Mouse (Mus musculus) cerebellum, adult 2 months (tissue): ENCODE measurements around the gene Sez6l. TPM values are rescaled to one million over a fixed set of nuclear protein-coding genes. Genes with fewer than 3 reads are reported as not detected.

Experiments used
- DNase-seq, 2 experiments: peaks; one replicate each; pipeline ENCODE4 v3.0.0; 2021
- H3K27ac ChIP-seq: fragments of 200-500 bp; 2 replicates; pipeline ENCODE4 v1.5.1; 2012; ENCODE audit warnings: low read length, control low read depth, inconsistent platforms; ENCODE audit not compliant: insufficient read depth
- H3K27me3 ChIP-seq: fragments of 200-500 bp; 2 replicates; pipeline ENCODE4 v1.6.1; 2012; ENCODE audit warnings: inconsistent platforms, mild to moderate bottlenecking, low read length, moderate library complexity; ENCODE audit not compliant: control insufficient read depth, insufficient read depth
- H3K4me1 ChIP-seq: fragments of 200-500 bp; 2 replicates; pipeline ENCODE4 v1.6.1; 2011; ENCODE audit warnings: low read length; ENCODE audit not compliant: control insufficient read depth, insufficient read depth
- H3K4me3 ChIP-seq: fragments of 200-500 bp; replicated peaks from 2 replicates; pipeline ENCODE3; 2011; ENCODE audit warnings: mild to moderate bottlenecking, low read depth, low read length, control low read depth; ENCODE audit not compliant: insufficient read depth
- CTCF ChIP-seq: fragments of 200-500 bp; IDR thresholded peaks from 2 replicates; pipeline ENCODE4 v1.5.1; 2011; ENCODE audit warnings: low read depth, mild to moderate bottlenecking, control low read depth, low read length, moderate library complexity, borderline replicate concordance; ENCODE audit not compliant: insufficient read depth
- POLR2A ChIP-seq: fragments of 200-500 bp; IDR thresholded peaks from 2 replicates; pipeline ENCODE4 v1.6.1; 2011; ENCODE audit warnings: low read length, control low read depth, borderline replicate concordance; ENCODE audit not compliant: insufficient read depth
- WGBS: fragments of 180-500 bp; shearing (Covaris S2); methylation state at CpG from one replicate; pipeline ENCODE4 v1.1.7; 2018; 5-methylcytosine and 5-hydroxymethylcytosine counted together
- polyA plus RNA-seq: library from polyadenylated mRNA; depleted of rRNA; stranded (reverse); fragments of >200 nt; gene quantifications from 2 replicates; pipeline ENCODE4 v1.2.3, GENCODE M21; 2012

Sez6l gene
- polyA plus RNA-seq, 1 experiment: 81.5 TPM

DNA sequence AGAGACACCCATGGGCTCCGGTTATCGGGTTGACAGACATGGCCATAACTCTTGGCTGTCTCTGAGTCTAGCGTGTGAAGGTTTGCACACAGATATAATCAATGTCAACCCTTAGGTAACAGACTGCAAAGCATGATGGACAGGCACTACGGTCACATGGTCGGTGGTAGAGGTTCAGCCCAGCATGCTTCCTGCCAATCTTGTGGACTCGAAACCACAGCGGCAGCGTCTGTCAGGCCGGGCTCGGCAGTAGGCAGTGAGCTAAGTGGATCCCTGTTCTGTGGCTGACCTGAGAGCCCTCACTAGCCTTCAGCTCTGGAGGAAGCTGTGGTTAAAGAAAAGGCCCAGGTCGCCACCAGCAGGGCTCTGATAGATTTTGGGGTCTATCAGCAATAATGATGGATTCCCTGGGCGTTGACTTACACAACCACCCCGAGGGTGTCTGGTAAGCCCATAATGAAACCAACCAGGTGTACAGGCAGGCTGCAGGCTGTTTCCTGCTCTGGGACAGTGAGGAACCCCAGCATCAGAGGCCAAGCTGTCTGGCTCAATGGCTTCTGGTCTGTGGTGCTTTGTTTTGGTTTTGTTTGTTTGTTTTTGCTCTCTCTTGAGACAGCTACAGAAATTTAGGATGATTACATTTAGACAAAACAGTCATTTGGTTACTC lies 192.0 kb downstream of the Sez6l start:
- no peak for DNase-seq
- 94% methylated on average over 13 of the region's 13 CpGs for WGBS
- TF ChIP-seq CTCF: no peak
- no peak for TF ChIP-seq POLR2A
- Histone ChIP-seq H3K27ac (no peak overlapping the region), H3K4me1 (peaks cover 41% of the 10 kb centered on the region), H3K4me3 (no peak overlapping the region), H3K27me3 (no peaks in the 10 kb centered on the region)

DNA sequence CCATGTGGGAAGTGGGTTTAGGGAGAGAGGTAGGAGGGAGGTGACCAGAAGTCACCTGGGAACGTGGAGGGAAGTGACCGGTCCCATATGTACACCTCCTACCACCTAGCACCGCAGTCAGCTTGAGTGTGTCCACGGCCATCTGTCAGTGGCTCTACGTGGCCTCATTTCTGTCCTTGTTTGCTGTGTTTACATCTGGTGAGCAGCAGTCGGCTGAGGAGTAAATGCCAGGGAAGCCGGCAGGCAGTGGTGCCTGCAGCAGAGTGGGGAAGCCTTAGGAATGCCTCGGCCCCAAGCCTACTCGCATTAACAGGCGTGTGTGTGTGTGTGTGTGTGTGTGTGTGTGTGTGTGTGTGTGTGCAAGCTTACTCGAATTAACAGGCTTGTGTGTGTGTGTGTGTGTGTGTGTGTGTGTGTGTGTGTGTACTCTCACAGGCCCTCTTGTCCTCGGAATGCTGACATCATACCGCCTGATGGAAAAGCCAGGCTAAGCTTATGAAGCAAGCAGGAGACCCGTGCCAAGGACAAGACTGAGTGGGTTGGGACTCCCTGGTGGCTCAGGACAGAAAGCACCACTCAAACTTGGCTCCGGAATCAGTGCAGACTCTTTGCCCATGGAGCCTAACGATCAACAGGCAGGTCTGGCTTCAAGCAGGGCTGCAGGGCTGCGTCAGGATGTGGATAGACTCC lies 194.2 kb downstream of the Sez6l start:
- DNase-seq: peak; percentile 57 to 66
- TF ChIP-seq CTCF (0 out of 2 replicates have a peak, but pooled peaks have one; percentile 6), POLR2A (no peak)
- Histone ChIP-seq H3K27ac (no peak overlapping the region), H3K27me3 (no peaks in the 10 kb centered on the region), H3K4me1 (peaks cover 34% of the 10 kb centered on the region), H3K4me3 (no peak overlapping the region)
- 9% methylated on average over 17 of the region's 17 CpGs for WGBS

- Histone ChIP-seq H3K27ac (no peak overlapping the region), H3K27me3 (no peaks in the 10 kb centered on the region), H3K4me1 (peaks cover 34% of the 10 kb centered on the region), H3K4me3 (no peak overlapping the region)
- 77% methylated on average over 9 of the region's 9 CpGs for WGBS
- no peak for TF ChIP-seq POLR2A
- no peak for TF ChIP-seq CTCF
- peak in 1 of 2 experiments; percentile 7 for DNase-seq
Measured at GRCm38 (mm10) chr5:112382042-112382441, 194.9 kb downstream of the Sez6l start.

- 84% methylated on average over 11 of the region's 11 CpGs for WGBS
- Histone ChIP-seq H3K27ac (no peak overlapping the region), H3K4me1 (peaks cover 35% of the 10 kb centered on the region), H3K4me3 (no peak overlapping the region), H3K27me3 (no peaks in the 10 kb centered on the region)
- no peak for DNase-seq
- TF ChIP-seq POLR2A (no peak), CTCF (no peak)
Measured at GRCm38 (mm10) chr5:112381154-112381553, 195.8 kb downstream of the Sez6l start.

DNA sequence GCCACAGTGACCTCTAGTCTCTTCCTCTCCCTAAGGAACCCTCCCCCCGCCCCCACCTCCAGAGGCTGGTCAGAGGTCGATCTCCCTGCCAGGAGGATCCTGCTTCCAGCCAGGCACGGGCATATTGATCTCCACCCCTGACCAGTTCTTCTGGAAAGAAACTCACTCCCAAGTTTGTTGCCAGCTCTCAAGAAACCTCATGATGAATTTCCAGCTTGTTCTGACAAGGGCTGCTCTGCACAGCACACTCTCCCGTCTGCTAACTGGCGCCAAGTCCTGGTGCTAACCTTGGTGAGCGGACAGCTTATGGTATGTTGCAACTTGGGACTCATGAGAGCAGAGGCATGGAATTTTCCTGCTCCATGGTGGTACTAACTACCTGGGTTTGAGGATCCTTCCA lies 198.3 kb downstream of the Sez6l start:
- no peaks in the 10 kb centered on the region for H3K27me3 ChIP-seq
- no peak overlapping the region for H3K27ac ChIP-seq
- TF ChIP-seq CTCF: no peak
- TF ChIP-seq POLR2A: no peak
- H3K4me1 ChIP-seq: peaks cover 37% of the 10 kb centered on the region
- WGBS: 71% methylated on average over 6 of the region's 6 CpGs
- no peak overlapping the region for H3K4me3 ChIP-seq
- no peak for DNase-seq

- DNase-seq: no peak
- WGBS: 86% methylated on average over 1 of the region's 1 CpGs
- H3K4me1 ChIP-seq: peaks cover 29% of the 10 kb centered on the region
- no peaks in the 10 kb centered on the region for H3K27me3 ChIP-seq
- H3K27ac ChIP-seq: no peak overlapping the region
- no peak overlapping the region for H3K4me3 ChIP-seq
- TF ChIP-seq CTCF (no peak), POLR2A (no peak)
Measured at GRCm38 (mm10) chr5:112377380-112377779, 199.6 kb downstream of the Sez6l start.

DNA sequence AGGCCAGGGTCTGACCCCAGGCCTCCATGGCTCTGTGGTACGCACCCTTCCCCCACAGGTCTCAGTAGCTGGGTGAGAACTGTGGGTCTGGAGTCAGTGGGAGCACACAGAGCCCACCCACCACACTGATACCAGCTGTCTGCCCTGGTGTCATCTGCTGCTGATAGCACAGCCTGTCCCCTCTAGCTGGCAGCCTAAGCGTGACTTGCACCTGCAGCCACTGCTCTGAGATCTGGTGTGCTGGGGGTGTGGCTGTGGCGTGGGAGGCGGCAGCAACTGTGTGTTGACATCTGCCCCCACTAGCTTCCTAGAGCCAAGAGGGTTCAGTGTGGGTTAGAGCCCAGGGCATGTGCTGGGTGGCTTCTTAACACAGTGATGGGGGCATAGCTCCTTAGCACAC lies 200.9 kb downstream of the Sez6l start:
- Histone ChIP-seq H3K4me1 (peaks cover 32% of the 10 kb centered on the region), H3K4me3 (no peak overlapping the region), H3K27me3 (no peaks in the 10 kb centered on the region), H3K27ac (no peak overlapping the region)
- WGBS: 67% methylated on average over 4 of the region's 4 CpGs
- DNase-seq: no peak
- TF ChIP-seq POLR2A: no peak
- TF ChIP-seq CTCF: no peak

GRCm38 (mm10) chr5:112371933-112372332 lies 205.1 kb downstream of the Sez6l start:
- Histone ChIP-seq H3K27me3 (no peaks in the 10 kb centered on the region), H3K27ac (peak overlapping the region; percentile 78), H3K4me3 (no peak overlapping the region), H3K4me1 (peaks cover 53% of the 10 kb centered on the region)
- TF ChIP-seq POLR2A (no peak), CTCF (no peak)
- DNase-seq: peak; percentile 68 to 82
- 11% methylated on average over 7 of the region's 7 CpGs for WGBS
